Mouse (Mus musculus) adrenal gland, adult (tissue): ENCODE data around the gene Rab1a.
"Not testable (repeated sequence)": the region's sequence is repeated elsewhere in the genome, so short reads cannot be mapped to it uniquely, and the experiment has no call there.

ENCODE experiments used
- DNase-seq, 2 experiments: peaks; one replicate each; pipeline ENCODE4 v3.0.0; 2022 to 2023; ENCODE audit warnings: low spot score in 1 of 2; ENCODE audit not compliant: inconsistent age in 2 of 2

Rab1a gene

DNA sequence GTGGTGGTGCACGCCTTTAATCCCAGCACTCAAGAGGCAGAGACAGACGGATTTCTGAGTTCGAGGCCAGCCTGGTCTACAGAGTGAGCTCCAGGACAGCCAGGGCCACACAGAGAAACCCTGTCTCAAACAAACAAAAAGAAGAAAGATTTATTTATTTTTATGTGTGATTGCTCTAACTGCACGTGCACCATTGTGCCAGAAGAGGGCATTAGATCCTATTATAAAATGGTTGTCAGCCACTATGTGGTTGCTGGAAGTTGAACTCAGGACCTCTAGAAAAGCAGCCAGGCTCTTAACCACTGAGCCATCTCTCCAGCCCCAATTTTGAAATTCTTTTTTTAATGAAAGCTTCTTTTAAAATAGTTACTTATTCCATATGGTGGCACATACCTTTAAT lies 15.2 kb downstream of the Rab1a start:
- DNase-seq, result no peak

- DNase-seq, result no peak
Measured at GRCm38 (mm10) chr11:20217227-20217626, 16.0 kb downstream of the Rab1a start.

GRCm38 (mm10) chr11:20221671-20222070 lies 20.4 kb downstream of the Rab1a start:
- not testable (repeated sequence) for DNase-seq

- DNase-seq, result no peak
Measured at GRCm38 (mm10) chr11:20224196-20224595, 23.0 kb downstream of the Rab1a start.

GRCm38 (mm10) chr11:20225938-20226337 lies 24.7 kb downstream of the Rab1a start:
- DNase-seq, result no peak

GRCm38 (mm10) chr11:20228666-20229065 lies 27.4 kb downstream of the Rab1a start:
- no peak for DNase-seq

- DNase-seq, result no peak
Measured at GRCm38 (mm10) chr11:20229311-20229710, 28.1 kb downstream of the Rab1a start.

DNA sequence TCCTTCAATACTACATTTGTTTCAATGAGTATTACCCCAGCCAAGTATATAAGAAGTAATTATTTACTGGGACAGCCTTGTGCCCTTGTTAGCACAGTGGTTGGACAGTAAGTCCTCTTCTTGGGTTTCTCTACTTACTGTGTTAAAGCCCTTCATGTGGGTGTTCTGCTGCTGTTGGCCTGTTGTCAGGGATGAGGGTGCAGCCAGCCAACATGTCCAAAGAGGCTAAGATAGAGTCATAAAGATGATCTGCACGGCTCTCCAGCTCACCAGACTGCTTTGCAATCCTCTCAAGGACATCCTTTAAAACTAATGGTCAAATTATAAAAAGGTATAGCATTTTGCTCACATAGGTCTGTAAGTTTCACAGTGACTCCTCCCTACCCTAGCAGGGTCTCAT lies 29.1 kb downstream of the Rab1a start:
- peak; percentile 60 to 77 for DNase-seq

- peak; percentile 64 to 79 for DNase-seq
Measured at GRCm38 (mm10) chr11:20231128-20231878, 30.1 kb downstream of the Rab1a start.

- no peak for DNase-seq
Measured at GRCm38 (mm10) chr11:20232016-20232755, 31.0 kb downstream of the Rab1a start.

- DNase-seq, result no peak
Measured at GRCm38 (mm10) chr11:20234233-20234632, 33.0 kb downstream of the Rab1a start.

DNA sequence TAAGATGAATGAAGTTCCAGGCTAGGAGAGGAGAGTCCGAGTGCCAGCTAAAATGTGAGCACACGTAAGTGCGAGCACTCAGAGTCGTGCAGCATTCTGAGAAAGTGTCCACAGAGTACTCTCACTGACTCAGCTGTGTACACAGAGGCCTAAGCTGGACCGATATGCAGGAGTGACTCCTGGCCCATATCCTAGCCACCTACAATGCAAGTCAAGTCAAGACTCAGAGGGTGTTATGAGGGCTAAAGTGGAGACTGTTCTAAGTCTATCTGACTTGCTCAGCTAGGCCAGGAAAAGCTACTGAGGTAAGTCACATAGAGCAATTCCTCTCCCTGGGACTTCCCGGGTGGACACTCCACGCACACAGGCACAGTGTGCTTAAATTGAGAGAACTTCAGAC lies 35.8 kb downstream of the Rab1a start:
- DNase-seq, result no peak

GRCm38 (mm10) chr11:20237976-20238375 lies 36.7 kb downstream of the Rab1a start:
- no peak for DNase-seq

- DNase-seq, result no peak
Measured at GRCm38 (mm10) chr11:20239279-20239861, 38.1 kb downstream of the Rab1a start.

- DNase-seq, result no peak
Measured at GRCm38 (mm10) chr11:20240331-20240730, 39.1 kb downstream of the Rab1a start.

GRCm38 (mm10) chr11:20241311-20241710 lies 40.1 kb downstream of the Rab1a start:
- DNase-seq, result no peak

GRCm38 (mm10) chr11:20242366-20243056 lies 41.3 kb downstream of the Rab1a start:
- no peak for DNase-seq

GRCm38 (mm10) chr11:20243214-20243913 lies 42.1 kb downstream of the Rab1a start:
- DNase-seq, result no peak

GRCm38 (mm10) chr11:20244336-20245290 lies 43.4 kb downstream of the Rab1a start:
- no peak for DNase-seq

- DNase-seq, result no peak
Measured at GRCm38 (mm10) chr11:20245316-20245715, 44.1 kb downstream of the Rab1a start.
